In genomic region chr12:34432461-34432860, GRCm38 (mm10) we compare ENCODE assay signal across 9 mouse cellular contexts.
A peak's percentile ranks its signal among the peaks of the same experiment; 100 is the strongest.
DNase-seq lines count a peak whose midpoint lies in the region; ATAC-seq and TF ChIP-seq lines count a peak whose summit lies in the region.
"Had no signal": no experiment of that assay in that cellular context is flagged by ENCODE, and none has a peak within 500 bp of the region (broad histone marks: within the 10 kb centered on the region; RNA-seq: fewer than 3 reads in every experiment).

No protein-coding gene starts in this region.

- H3K79me2 ChIP-seq in heart, adult 2 months (replicated peaks; ENCODE audit: control insufficient read depth, insufficient read depth, low read length), result no peaks in the 10 kb centered on the region

- peaks cover 5% of the 10 kb centered on the region; the same call in 1 of the 2 replicates for H3K36me3 ChIP-seq in heart, adult 2 months (ENCODE audit: control insufficient read depth, insufficient read depth, low read length)
- no peaks in the 10 kb centered on the region for H3K36me3 ChIP-seq in forebrain, postnatal 0 days (ENCODE audit: insufficient read depth)
- H3K36me3 ChIP-seq in lung, embryonic 14.5 days (ENCODE audit: insufficient read depth), result no peaks in the 10 kb centered on the region
- H3K36me3 ChIP-seq: liver, embryonic 13.5 days had no signal

- no peak for TF ChIP-seq EP300 in heart, adult 2 months (IDR thresholded peaks at IDR 0.05; ENCODE audit: insufficient read depth, low read depth, low read length)

- peak; percentile 68 for TF ChIP-seq CTCF in heart, adult 2 months (IDR thresholded peaks at IDR 0.05)
- TF ChIP-seq CTCF in forebrain, postnatal 0 days (IDR thresholded peaks at IDR 0.05; ENCODE audit: low read depth), result peak; percentile 80
- TF ChIP-seq CTCF in lung, embryonic 14.5 days (IDR thresholded peaks at IDR 0.05; ENCODE audit: low read depth), result peak; percentile 74

- WGBS in heart, adult 2 months, result 48% methylated on average over 5 of the region's 5 CpGs
- WGBS in forebrain, postnatal 0 days, result 56% methylated on average over 5 of the region's 5 CpGs
- 45% methylated on average over 5 of the region's 5 CpGs for WGBS in lung, embryonic 14.5 days

- peak; percentile 82 for ATAC-seq in forebrain, postnatal 0 days
- no peak for ATAC-seq in lung, embryonic 14.5 days (ENCODE audit: insufficient read depth)

- no peak overlapping the region for H3K9ac ChIP-seq in heart, adult 2 months (ENCODE audit: low read depth, low read length)
- H3K9ac ChIP-seq in forebrain, postnatal 0 days, result no peak overlapping the region
- H3K9ac ChIP-seq in lung, embryonic 14.5 days, result no peak overlapping the region
- H3K9ac ChIP-seq: liver, embryonic 13.5 days had no signal

- intact Hi-C loops in heart, adult 2 months (cut with DNase I), result no loop called here

- H3K27me3 ChIP-seq in heart, adult 2 months (ENCODE audit: control insufficient read depth, insufficient read depth, low read length), result no peaks in the 10 kb centered on the region
- H3K27me3 ChIP-seq in forebrain, postnatal 0 days (ENCODE audit: insufficient read depth, low read length), result no peaks in the 10 kb centered on the region
- no peaks in the 10 kb centered on the region for H3K27me3 ChIP-seq in lung, embryonic 14.5 days (ENCODE audit: insufficient read depth, low read length)
- H3K27me3 ChIP-seq: liver, embryonic 13.5 days had no signal

- no peak overlapping the region for H3K4me3 ChIP-seq in heart, adult 2 months
- no peak overlapping the region for H3K4me3 ChIP-seq in forebrain, postnatal 0 days (ENCODE audit: low read depth, low read length)
- H3K4me3 ChIP-seq in lung, embryonic 14.5 days (ENCODE audit: low read depth, low read length), result no peak overlapping the region
- H3K4me3 ChIP-seq: liver, embryonic 13.5 days had no signal

- TF ChIP-seq POLR2A in heart, adult 2 months (IDR thresholded peaks at IDR 0.05; ENCODE audit: insufficient read depth, low read depth, low read length), result no peak

- H3K4me1 ChIP-seq in heart, adult 2 months (ENCODE audit: control insufficient read depth, insufficient read depth, low read length), result no peaks in the 10 kb centered on the region; the same call in 1 of the 2 replicates
- no peaks in the 10 kb centered on the region for H3K4me1 ChIP-seq in forebrain, postnatal 0 days (ENCODE audit: insufficient read depth)
- no peaks in the 10 kb centered on the region for H3K4me1 ChIP-seq in lung, embryonic 14.5 days (ENCODE audit: insufficient read depth)
- H3K4me1 ChIP-seq: liver, embryonic 13.5 days had no signal

- DNase-seq in heart, adult 2 months, result no peak
- DNase-seq in heart, adult 9 months (ENCODE audit: low spot score in 2 of 2), result no peak
- DNase-seq in thymus, postnatal 0 days (ENCODE audit: low spot score), result peak; percentile 30
- no peak for DNase-seq in thymus, postnatal 36 days
- peak; percentile 72 for DNase-seq in forebrain, postnatal 0 days
- DNase-seq in lung, embryonic 14.5 days, result peak; percentile 76
- no peak for DNase-seq in ovary, postnatal 36 days (ENCODE audit: low spot score)
- no peak for DNase-seq in B cell, adult 2 months
- DNase-seq: liver, embryonic 13.5 days had no signal

- H3K27ac ChIP-seq in heart, adult 2 months, result no peak overlapping the region
- no peak overlapping the region for H3K27ac ChIP-seq in forebrain, postnatal 0 days (ENCODE audit: low read depth, low read length)
- no peak overlapping the region for H3K27ac ChIP-seq in lung, embryonic 14.5 days (ENCODE audit: low read depth)
- H3K27ac ChIP-seq: liver, embryonic 13.5 days had no signal

- no peaks in the 10 kb centered on the region for H3K9me3 ChIP-seq in forebrain, postnatal 0 days (ENCODE audit: low read length)
- H3K9me3 ChIP-seq in lung, embryonic 14.5 days (ENCODE audit: low read depth, low read length), result no peaks in the 10 kb centered on the region
- H3K9me3 ChIP-seq: liver, embryonic 13.5 days had no signal

- no peak overlapping the region for H3K4me2 ChIP-seq in forebrain, postnatal 0 days (ENCODE audit: low read depth)
- no peak overlapping the region for H3K4me2 ChIP-seq in lung, embryonic 14.5 days
- H3K4me2 ChIP-seq: liver, embryonic 13.5 days had no signal

Comparison
In these comparisons a context has a peak if more than half of its experiments do, and no peak if none do; other contexts are left out.
1. DNase-seq: peak in thymus, postnatal 0 days (single experiment), forebrain, postnatal 0 days (single experiment) and lung, embryonic 14.5 days (single experiment); none in heart, adult 2 months (0 of 2), heart, adult 9 months (0 of 2), thymus, postnatal 36 days (0 of 2), ovary, postnatal 36 days (single experiment) and B cell, adult 2 months (0 of 2).
2. Peak in every context shown above with its lines, with median percentiles within 50 percentile points of each other: CTCF ChIP-seq.